Mouse (Mus musculus): ENCODE measurements around the gene Gm10840.

- no peak for TF ChIP-seq MAX (IDR thresholded peaks at IDR 0.05; ENCODE audit: low read depth)
- TF ChIP-seq POLR2AphosphoS2 (IDR thresholded peaks at IDR 0.05; ENCODE audit: insufficient read length, low read depth), result no peak
- TF ChIP-seq MYOD1 (IDR thresholded peaks at IDR 0.05; ENCODE audit: control insufficient read depth in 1 of 3, insufficient read length in 2 of 3, low read depth in 2 of 3), result no peak
- no peak for TF ChIP-seq SRF (IDR thresholded peaks at IDR 0.05; ENCODE audit: control insufficient read depth, insufficient read length, low read depth)
- peak; percentile 88 for TF ChIP-seq CEBPB (IDR thresholded peaks at IDR 0.05; ENCODE audit: insufficient read depth, poor library complexity, severe bottlenecking)
- TF ChIP-seq POLR2A (IDR thresholded peaks at IDR 0.05; ENCODE audit: insufficient read length, low read depth), result no peak
- no peak for TF ChIP-seq TCF12 (IDR thresholded peaks at IDR 0.05; ENCODE audit: insufficient read depth, poor library complexity, severe bottlenecking)
- no peak for TF ChIP-seq MYOG (IDR thresholded peaks at IDR 0.05; ENCODE audit: control insufficient read depth in 1 of 3, insufficient read depth in 1 of 3, insufficient read length in 2 of 3, low read depth in 2 of 3)
- no peak for TF ChIP-seq USF1 (IDR thresholded peaks at IDR 0.05; ENCODE audit: low read depth)
Observed at GRCm38 (mm10) chr11:106134580-106135528, 25.8 kb upstream of the Gm10840 start.

Data from myocyte (in vitro differentiated cells).